Comparison of ENCODE assay signal across 15 mouse cellular contexts in genomic region chr5:119138293-119138692, GRCm38 (mm10).
DNase-seq lines count a peak whose midpoint lies in the region; ATAC-seq and TF ChIP-seq lines count a peak whose summit lies in the region.
"Had no signal": no experiment of that assay in that cellular context is flagged by ENCODE, and none has a peak within 500 bp of the region (broad histone marks: within the 10 kb centered on the region; RNA-seq: fewer than 3 reads in every experiment).

No protein-coding gene starts in this region.

- H3K4me3 ChIP-seq in forebrain, embryonic 14.5 days (ENCODE audit: low read depth, low read length) = no peak overlapping the region
- H3K4me3 ChIP-seq in forebrain, embryonic 12.5 days (replicated peaks) = no peak overlapping the region
- 0 out of 2 replicates have a peak overlapping the region, but pooled peaks have one; percentile 2 for H3K4me3 ChIP-seq in kidney, embryonic 15.5 days (replicated peaks)
- no peak overlapping the region for H3K4me3 ChIP-seq in lung, postnatal 0 days (ENCODE audit: low read depth, low read length)
- H3K4me3 ChIP-seq: hindbrain, embryonic 13.5 days; liver, embryonic 13.5 days; neural tube, embryonic 15.5 days had no signal

- no peaks in the 10 kb centered on the region for H3K36me3 ChIP-seq in forebrain, embryonic 14.5 days (ENCODE audit: control insufficient read depth, insufficient read depth, low read length)
- H3K36me3 ChIP-seq in forebrain, embryonic 12.5 days (replicated peaks) = no peaks in the 10 kb centered on the region
- H3K36me3 ChIP-seq in kidney, embryonic 15.5 days = no peaks in the 10 kb centered on the region
- no peaks in the 10 kb centered on the region for H3K36me3 ChIP-seq in lung, postnatal 0 days (ENCODE audit: insufficient read depth, low read length)
- H3K36me3 ChIP-seq: hindbrain, embryonic 13.5 days; liver, embryonic 13.5 days; neural tube, embryonic 15.5 days had no signal

- no peaks in the 10 kb centered on the region for H3K9me3 ChIP-seq in forebrain, embryonic 14.5 days (replicated peaks; ENCODE audit: control insufficient read depth, low read length)
- no peaks in the 10 kb centered on the region for H3K9me3 ChIP-seq in forebrain, embryonic 12.5 days
- no peaks in the 10 kb centered on the region for H3K9me3 ChIP-seq in kidney, embryonic 15.5 days (replicated peaks)
- no peaks in the 10 kb centered on the region for H3K9me3 ChIP-seq in lung, postnatal 0 days (ENCODE audit: low read length)
- H3K9me3 ChIP-seq: hindbrain, embryonic 13.5 days; liver, embryonic 13.5 days; neural tube, embryonic 15.5 days had no signal

- 62% methylated on average over 14 of the region's 14 CpGs for WGBS in forebrain, embryonic 14.5 days
- WGBS in forebrain, embryonic 12.5 days = 58% methylated on average over 14 of the region's 14 CpGs
- 46% methylated on average over 14 of the region's 14 CpGs for WGBS in kidney, embryonic 15.5 days
- WGBS in lung, postnatal 0 days = 27% methylated on average over 14 of the region's 14 CpGs

- no peak overlapping the region for H3K4me2 ChIP-seq in forebrain, embryonic 14.5 days (ENCODE audit: low read length)
- no peak overlapping the region for H3K4me2 ChIP-seq in forebrain, embryonic 12.5 days
- H3K4me2 ChIP-seq in kidney, embryonic 15.5 days = peak overlapping the region; percentile 51
- peak overlapping the region; percentile 32; the same call in 1 of the 2 replicates for H3K4me2 ChIP-seq in lung, postnatal 0 days (replicated peaks; ENCODE audit: low read depth, low read length)
- H3K4me2 ChIP-seq: hindbrain, embryonic 13.5 days; liver, embryonic 13.5 days; neural tube, embryonic 15.5 days had no signal

- H3K27me3 ChIP-seq in forebrain, embryonic 14.5 days (replicated peaks; ENCODE audit: control insufficient read depth, insufficient read depth, low read length) = no peaks in the 10 kb centered on the region
- no peaks in the 10 kb centered on the region for H3K27me3 ChIP-seq in forebrain, embryonic 12.5 days
- peaks cover 23% of the 10 kb centered on the region; the same call in 1 of the 2 replicates for H3K27me3 ChIP-seq in kidney, embryonic 15.5 days
- H3K27me3 ChIP-seq in lung, postnatal 0 days (replicated peaks; ENCODE audit: insufficient read depth, low read length) = no peaks in the 10 kb centered on the region
- H3K27me3 ChIP-seq: hindbrain, embryonic 13.5 days; liver, embryonic 13.5 days; neural tube, embryonic 15.5 days had no signal

- no peak overlapping the region for H3K9ac ChIP-seq in forebrain, embryonic 14.5 days (ENCODE audit: low read length)
- no peak overlapping the region for H3K9ac ChIP-seq in forebrain, embryonic 12.5 days
- no peak overlapping the region for H3K9ac ChIP-seq in kidney, embryonic 15.5 days
- no peak overlapping the region for H3K9ac ChIP-seq in lung, postnatal 0 days (replicated peaks; ENCODE audit: low read depth)
- H3K9ac ChIP-seq: hindbrain, embryonic 13.5 days; liver, embryonic 13.5 days; neural tube, embryonic 15.5 days had no signal

- DNase-seq in forebrain, embryonic 14.5 days (ENCODE audit: low spot score) = peak; percentile 12
- DNase-seq in kidney, adult 11 months = no peak
- peak; percentile 82 for DNase-seq in fat pad, adult 2 months (ENCODE audit: extremely low read depth, low read depth, low spot score)
- DNase-seq in lung, postnatal 0 days (ENCODE audit: low spot score) = no peak
- no peak for DNase-seq in layer of hippocampus, postnatal 14 days (ENCODE audit: low spot score in 2 of 2)
- DNase-seq: adrenal gland, postnatal 14 days; heart, adult 18-20 months; liver, embryonic 13.5 days; right cerebral cortex, adult 18-20 months; thymus, postnatal 25 days had no signal

- no peak for TF ChIP-seq CTCF in lung, postnatal 0 days (IDR thresholded peaks at IDR 0.05)

- no peaks in the 10 kb centered on the region for H3K4me1 ChIP-seq in forebrain, embryonic 14.5 days (ENCODE audit: control insufficient read depth, insufficient read depth, low read length)
- H3K4me1 ChIP-seq in forebrain, embryonic 12.5 days = peaks cover 5% of the 10 kb centered on the region
- H3K4me1 ChIP-seq in kidney, embryonic 15.5 days = peaks cover 29% of the 10 kb centered on the region
- no peaks in the 10 kb centered on the region for H3K4me1 ChIP-seq in lung, postnatal 0 days (ENCODE audit: insufficient read depth, low read depth, low read length)
- H3K4me1 ChIP-seq: liver, embryonic 13.5 days had no signal

- no peak for ATAC-seq in forebrain, embryonic 14.5 days
- ATAC-seq in forebrain, embryonic 12.5 days (ENCODE audit: low FRiP score) = no peak
- no peak for ATAC-seq in kidney, embryonic 15.5 days (replicated peaks; ENCODE audit: low FRiP score)
- no peak for ATAC-seq in lung, postnatal 0 days
- no peak for ATAC-seq in megakaryocyte progenitor cell, adult 5-6 weeks (replicated peaks; ENCODE audit: poor library complexity)

- no peak for TF ChIP-seq EP300 in lung, postnatal 0 days (IDR thresholded peaks at IDR 0.05)

- no peak overlapping the region for H3K27ac ChIP-seq in forebrain, embryonic 14.5 days (ENCODE audit: low read depth, low read length)
- no peak overlapping the region for H3K27ac ChIP-seq in forebrain, embryonic 12.5 days
- H3K27ac ChIP-seq in kidney, embryonic 15.5 days = peak overlapping the region; percentile 86
- H3K27ac ChIP-seq in lung, postnatal 0 days (ENCODE audit: low read length) = no peak overlapping the region
- H3K27ac ChIP-seq: hindbrain, embryonic 13.5 days; liver, embryonic 13.5 days; neural tube, embryonic 15.5 days had no signal

Comparison
In these comparisons a context has a peak if more than half of its experiments do, and no peak if none do; other contexts are left out.
1. DNase-seq: peak in forebrain, embryonic 14.5 days (single experiment) and fat pad, adult 2 months (single experiment); none in kidney, adult 11 months (single experiment), lung, postnatal 0 days (single experiment) and layer of hippocampus, postnatal 14 days (0 of 2).
2. H3K4me2 ChIP-seq: peak in kidney, embryonic 15.5 days (single experiment) and lung, postnatal 0 days (single experiment); none in forebrain, embryonic 14.5 days (single experiment) and forebrain, embryonic 12.5 days (single experiment).